Mouse (Mus musculus): Measurements from ENCODE around the gene Ier3.

Ier3 gene

DNA sequence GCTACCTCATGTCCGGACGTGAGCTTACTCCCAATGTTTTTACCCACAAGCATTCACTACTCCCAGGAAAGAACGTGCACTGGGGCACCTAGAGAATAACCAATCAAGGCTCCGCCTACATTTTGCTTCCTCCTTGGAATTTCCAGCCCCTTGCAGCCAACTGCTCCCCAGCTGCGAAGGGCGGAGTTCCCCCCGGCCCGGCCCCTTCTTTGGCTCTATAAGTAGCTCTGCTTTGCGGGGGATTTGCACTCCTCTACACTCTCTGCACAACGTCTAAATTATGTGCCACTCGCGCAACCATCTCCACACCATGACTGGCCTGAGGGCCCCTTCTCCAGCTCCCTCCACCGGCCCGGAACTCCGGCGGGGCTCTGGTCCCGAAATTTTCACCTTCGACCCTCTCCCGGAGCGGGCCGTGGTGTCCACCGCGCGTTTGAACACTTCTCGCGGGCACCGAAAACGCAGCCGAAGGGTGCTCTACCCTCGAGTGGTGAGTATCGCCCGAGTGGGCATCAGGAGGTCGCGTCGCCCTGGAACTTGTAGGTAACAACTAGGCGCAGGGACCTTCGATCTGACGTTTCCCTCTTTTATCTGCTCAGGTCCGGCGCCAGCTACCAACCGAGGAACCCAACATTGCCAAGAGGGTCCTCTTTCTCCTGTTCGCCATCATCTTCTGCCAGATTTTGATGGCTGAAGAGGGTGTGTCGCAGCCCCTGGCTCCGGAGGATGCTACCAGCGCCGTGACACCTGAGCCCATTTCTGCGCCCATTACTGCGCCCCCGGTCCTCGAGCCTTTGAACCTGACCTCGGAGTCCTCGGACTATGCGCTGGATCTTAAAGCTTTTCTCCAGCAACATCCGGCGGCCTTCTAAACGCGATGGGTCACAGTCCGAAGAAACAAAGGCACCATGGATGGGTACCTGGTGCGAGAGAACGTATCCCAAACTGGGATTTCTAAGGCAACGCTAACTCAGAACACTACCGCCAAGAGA is at the start of gene Ier3:
Ier3 (plus strand) TSS at position 246 of the 992 bp plus-strand sequence.
- DNase-seq (ENCODE audit: low read depth, low spot score): peak; percentile 93

- DNase-seq (ENCODE audit: low read depth, low spot score): peak; percentile 52
Measured at GRCm38 (mm10) chr17:35776811-35777609, 44.5 kb upstream of the Ier3 start.

DNA sequence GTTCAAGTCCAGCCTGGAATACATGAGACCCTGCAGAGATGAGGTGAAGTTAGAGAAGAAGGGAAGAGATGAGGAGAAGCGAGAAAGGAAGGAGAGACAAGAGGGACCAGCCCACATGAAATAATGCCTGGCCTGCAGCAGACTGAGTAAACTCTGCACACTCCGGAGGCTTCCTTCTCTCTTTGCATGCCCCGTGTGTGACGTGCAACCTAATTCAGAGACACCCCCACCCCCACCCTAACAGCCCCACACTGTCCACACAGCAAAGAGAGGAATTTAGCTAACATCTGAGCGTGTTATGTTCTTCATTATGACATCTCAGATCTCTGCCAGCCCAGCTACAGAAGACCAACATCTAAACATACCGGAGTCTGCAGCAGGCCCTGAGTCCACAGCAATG is 42.5 kb upstream of the Ier3 start:
- DNase-seq (ENCODE audit: low read depth, low spot score): no peak

- no peak for DNase-seq (ENCODE audit: low read depth, low spot score)
Measured at GRCm38 (mm10) chr17:35779466-35780205, 41.8 kb upstream of the Ier3 start.

DNA sequence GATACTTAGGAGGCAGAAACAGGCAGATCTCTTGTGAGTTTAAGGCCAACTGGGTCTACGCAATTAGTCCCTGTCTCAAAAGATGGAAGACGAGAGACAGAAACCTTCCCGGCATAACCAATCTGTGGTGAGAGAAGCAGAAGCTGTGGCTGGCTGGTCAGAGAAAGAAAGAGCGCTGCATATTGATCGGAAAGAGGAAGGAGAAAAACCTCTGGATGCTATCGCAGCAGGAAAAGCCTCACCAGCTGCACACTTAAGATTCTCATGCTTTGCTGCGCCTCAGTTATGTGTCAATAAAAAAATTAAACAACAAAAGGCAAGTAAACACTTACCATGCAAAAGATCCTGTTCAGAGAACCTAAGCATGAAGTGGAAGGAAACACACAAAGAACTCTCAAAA is 41.1 kb upstream of the Ier3 start:
- no peak for DNase-seq (ENCODE audit: low read depth, low spot score)

DNA sequence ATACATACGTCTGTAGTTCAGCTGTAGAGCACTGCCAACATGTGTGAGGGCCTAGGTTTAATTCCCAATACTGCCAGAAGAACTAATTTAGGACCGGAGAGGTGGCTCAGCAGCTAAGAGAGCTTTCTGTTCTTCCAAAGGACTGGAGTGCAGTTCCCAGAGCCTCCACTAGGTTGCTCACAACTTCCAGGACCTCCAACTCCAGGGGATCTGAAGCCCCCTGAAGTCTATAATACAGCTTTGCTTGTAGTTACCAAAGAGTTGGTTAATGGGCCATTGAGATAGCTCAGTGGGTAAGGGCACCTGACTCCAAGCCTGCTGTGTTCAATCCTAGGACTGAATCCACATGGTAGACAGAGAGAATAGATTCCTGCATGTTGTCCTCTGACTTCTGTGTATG is 39.1 kb upstream of the Ier3 start:
- peak; percentile 59 for DNase-seq (ENCODE audit: low read depth, low spot score)

DNA sequence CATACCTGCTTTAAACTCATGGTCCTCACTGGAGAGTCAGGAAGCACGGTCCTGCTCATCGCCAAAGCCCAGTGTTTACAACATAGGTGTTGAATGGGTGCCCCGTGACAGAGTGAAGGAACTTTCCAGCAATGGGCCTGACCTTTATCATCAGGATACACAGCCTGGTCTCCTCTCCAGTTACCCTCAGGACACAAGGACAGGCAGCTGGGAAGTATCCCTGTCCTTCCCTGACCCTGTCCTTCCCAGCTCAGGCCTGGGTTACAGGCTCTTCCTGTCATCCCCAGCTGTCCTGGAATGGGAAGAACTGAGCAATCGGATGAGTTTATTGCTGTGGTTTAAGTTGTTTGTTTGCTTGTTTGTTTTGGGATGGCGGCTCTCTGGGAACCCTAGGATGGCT is 38.6 kb upstream of the Ier3 start:
- no peak for DNase-seq (ENCODE audit: low read depth, low spot score)

DNA sequence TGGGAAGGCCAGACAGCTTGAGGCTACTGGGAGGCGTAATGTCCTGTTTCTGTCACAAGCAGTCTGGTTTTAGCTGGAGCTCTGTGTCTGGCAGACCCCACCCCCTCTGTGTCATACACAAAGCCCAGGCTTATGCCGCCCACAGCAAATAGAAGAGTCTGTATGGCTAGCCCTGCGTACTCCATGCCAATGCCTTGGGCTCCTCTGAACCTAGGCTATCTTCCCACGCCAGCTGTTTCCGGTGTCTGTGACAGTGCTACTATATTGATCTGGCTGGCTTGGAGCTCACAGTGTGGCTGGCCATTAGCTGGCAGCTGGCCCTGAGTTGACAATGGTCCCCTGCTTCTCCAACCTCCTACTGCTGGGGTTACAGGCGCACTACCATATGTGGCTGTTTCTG is 37.5 kb upstream of the Ier3 start:
- DNase-seq (ENCODE audit: low read depth, low spot score): no peak

DNA sequence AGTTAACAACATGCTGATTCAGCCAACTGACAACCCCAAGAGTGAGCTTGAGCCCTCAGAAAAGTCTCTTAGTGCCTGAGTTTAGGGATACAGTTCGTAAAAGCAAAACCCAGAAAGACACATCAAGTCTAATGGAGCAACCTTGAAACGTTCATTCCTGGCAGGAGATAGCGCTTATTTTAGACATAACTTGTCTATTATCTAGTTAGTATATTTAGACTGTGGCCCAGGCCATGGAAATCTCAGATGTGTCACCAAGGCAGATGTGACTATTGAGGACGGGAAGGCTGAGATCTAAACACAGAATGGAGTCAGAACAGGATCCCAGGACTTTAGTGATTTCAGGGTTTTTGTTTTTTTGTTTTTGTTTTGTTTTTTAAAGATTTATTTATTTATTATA is 36.3 kb upstream of the Ier3 start:
- no peak for DNase-seq (ENCODE audit: low read depth, low spot score)

GRCm38 (mm10) chr17:35787493-35787892 is 34.0 kb upstream of the Ier3 start:
- no peak for DNase-seq (ENCODE audit: low read depth, low spot score)

GRCm38 (mm10) chr17:35788025-35788424 is 33.5 kb upstream of the Ier3 start:
- DNase-seq (ENCODE audit: low read depth, low spot score): no peak

- no peak for DNase-seq (ENCODE audit: low read depth, low spot score)
Measured at GRCm38 (mm10) chr17:35790933-35791332, 30.6 kb upstream of the Ier3 start.

DNA sequence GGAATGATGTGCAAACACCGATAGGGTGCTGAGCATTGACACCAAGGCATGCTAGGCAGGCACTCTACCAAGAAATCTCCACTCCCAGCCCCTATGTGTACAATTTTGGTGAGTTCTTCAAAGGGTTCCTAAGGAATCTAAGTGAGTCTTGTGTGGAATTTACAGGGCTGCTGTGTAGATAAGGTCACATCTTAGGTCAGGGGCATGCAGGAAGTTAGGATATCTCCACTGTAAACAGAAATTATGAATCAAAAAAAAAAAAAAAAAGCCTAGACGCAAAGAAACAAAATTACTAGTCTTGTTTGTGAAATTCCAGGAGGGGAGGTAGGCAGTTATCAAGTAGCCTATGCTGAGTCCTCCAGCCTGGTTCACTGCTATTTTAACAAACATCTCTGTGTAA is 28.6 kb upstream of the Ier3 start:
- no peak for DNase-seq (ENCODE audit: low read depth, low spot score)

GRCm38 (mm10) chr17:35795099-35795498 is 26.4 kb upstream of the Ier3 start:
- no peak for DNase-seq (ENCODE audit: low read depth, low spot score)

GRCm38 (mm10) chr17:35795656-35796055 is 25.8 kb upstream of the Ier3 start:
- DNase-seq (ENCODE audit: low read depth, low spot score): no peak

- no peak for DNase-seq (ENCODE audit: low read depth, low spot score)
Measured at GRCm38 (mm10) chr17:35796835-35797234, 24.6 kb upstream of the Ier3 start.

DNA sequence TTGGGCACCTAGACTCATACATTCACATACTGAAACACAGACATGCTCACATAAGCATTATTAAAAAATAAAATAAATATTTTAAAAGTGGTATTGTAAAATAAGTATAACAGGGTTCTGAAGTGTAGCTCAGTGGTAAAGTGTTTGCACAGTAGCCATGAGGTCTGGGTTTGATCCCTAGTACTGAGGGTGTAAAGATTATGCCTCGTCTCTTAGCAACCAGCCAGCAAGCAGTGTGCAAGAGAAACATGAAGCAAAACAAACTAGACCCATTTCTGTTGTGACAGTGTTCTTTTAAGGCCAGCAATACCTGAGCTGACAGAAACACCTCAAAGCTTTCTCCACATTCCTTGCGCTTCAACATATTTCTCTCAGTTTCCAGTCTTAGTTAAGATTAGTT is 20.6 kb upstream of the Ier3 start:
- DNase-seq (ENCODE audit: low read depth, low spot score): no peak

GRCm38 (mm10) chr17:35803020-35803419 is 18.5 kb upstream of the Ier3 start:
- no peak for DNase-seq (ENCODE audit: low read depth, low spot score)

- peak; percentile 33 for DNase-seq (ENCODE audit: low read depth, low spot score)
Measured at GRCm38 (mm10) chr17:35803858-35804399, 17.6 kb upstream of the Ier3 start.

GRCm38 (mm10) chr17:35808073-35808472 is 13.4 kb upstream of the Ier3 start:
- DNase-seq (ENCODE audit: low read depth, low spot score): no peak

GRCm38 (mm10) chr17:35809395-35809794 is 12.1 kb upstream of the Ier3 start:
- no peak for DNase-seq (ENCODE audit: low read depth, low spot score)

Measured in R1 (cell line).